Mouse (Mus musculus): Measurements from ENCODE around the gene Mrc2. TPM values are rescaled to one million over a fixed set of nuclear protein-coding genes. Genes with fewer than 3 reads are reported as not detected.
A peak's percentile ranks its signal among the peaks of the same experiment; 100 is the strongest.

Gene Mrc2
- polyA plus RNA-seq, 1 experiment, result 23.7 TPM

- 84% methylated on average over 3 of the region's 3 CpGs for WGBS
Measured at GRCm38 (mm10) chr11:105367163-105367562, 74.7 kb downstream of the Mrc2 start.

DNA sequence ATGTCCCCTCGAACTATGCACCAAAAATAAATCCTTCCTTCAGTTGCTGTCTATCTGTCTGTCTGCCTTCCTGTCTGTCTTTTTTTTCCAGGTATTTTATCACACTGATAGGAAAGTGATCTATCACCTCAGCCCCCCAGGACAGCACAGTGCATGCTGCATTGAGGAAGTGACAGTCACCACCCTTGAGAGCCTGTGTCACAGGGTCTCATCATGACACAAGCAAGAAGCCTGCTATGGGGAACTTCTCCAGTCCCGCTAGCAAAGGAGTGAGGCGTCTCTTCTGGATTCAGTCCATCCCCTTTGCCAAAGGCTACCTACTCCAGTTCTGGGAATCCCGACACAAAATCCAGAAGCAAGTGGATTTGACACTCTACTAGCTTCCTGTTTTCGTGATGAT lies 76.4 kb downstream of the Mrc2 start:
- Histone ChIP-seq H3K4me1 (ENCODE audit: control insufficient read depth, insufficient read depth, low read length) (peaks cover 19% of the 10 kb centered on the region; the same call in 1 of the 2 replicates), H3K36me3 (ENCODE audit: control insufficient read depth, insufficient read depth, low read length) (no peaks in the 10 kb centered on the region)
- WGBS, result 63% methylated on average over 5 of the region's 5 CpGs

More at GRCm38 (mm10) chr11:105367163-105367562, 74.7 kb downstream of the Mrc2 start:
- H3K4me1 ChIP-seq (ENCODE audit: control insufficient read depth, insufficient read depth, low read length), result peaks cover 17% of the 10 kb centered on the region; the same call in 1 of the 2 replicates
- H3K36me3 ChIP-seq (ENCODE audit: control insufficient read depth, insufficient read depth, low read length), result no peaks in the 10 kb centered on the region
- DNase-seq, result no peak
- H3K27me3 ChIP-seq (replicated peaks; ENCODE audit: control insufficient read depth, insufficient read depth, low read length), result no peaks in the 10 kb centered on the region
- no peak overlapping the region for H3K4me3 ChIP-seq (ENCODE audit: insufficient read depth, low read depth, low read length)
- no peak for TF ChIP-seq CTCF (conservative IDR thresholded peaks at IDR 0.05; ENCODE audit: insufficient read depth, insufficient read length, low read depth, low read length)
- TF ChIP-seq POLR2A (IDR thresholded peaks at IDR 0.05; ENCODE audit: low read depth, low read length), result no peak
- no peak overlapping the region for H3K27ac ChIP-seq (ENCODE audit: insufficient read depth, low read depth, low read length)

GRCm38 (mm10) chr11:105369526-105370386 lies 77.3 kb downstream of the Mrc2 start:
- no peak for TF ChIP-seq CTCF (conservative IDR thresholded peaks at IDR 0.05; ENCODE audit: insufficient read depth, insufficient read length, low read depth, low read length)
- no peak for TF ChIP-seq POLR2A (IDR thresholded peaks at IDR 0.05; ENCODE audit: low read depth, low read length)
- H3K27ac ChIP-seq (ENCODE audit: insufficient read depth, low read depth, low read length), result no peak overlapping the region
- H3K4me3 ChIP-seq (ENCODE audit: insufficient read depth, low read depth, low read length), result no peak overlapping the region
- DNase-seq, result peak; percentile 51
- peaks cover 19% of the 10 kb centered on the region; the same call in 1 of the 2 replicates for H3K4me1 ChIP-seq (ENCODE audit: control insufficient read depth, insufficient read depth, low read length)
- H3K36me3 ChIP-seq (ENCODE audit: control insufficient read depth, insufficient read depth, low read length), result no peaks in the 10 kb centered on the region
- 72% methylated on average over 13 of the region's 13 CpGs for WGBS
- no peaks in the 10 kb centered on the region for H3K27me3 ChIP-seq (replicated peaks; ENCODE audit: control insufficient read depth, insufficient read depth, low read length)

More for the DNA sequence above, 76.4 kb downstream of the Mrc2 start:
- Histone ChIP-seq H3K27ac (ENCODE audit: insufficient read depth, low read depth, low read length) (no peak overlapping the region), H3K4me3 (ENCODE audit: insufficient read depth, low read depth, low read length) (no peak overlapping the region), H3K27me3 (replicated peaks; ENCODE audit: control insufficient read depth, insufficient read depth, low read length) (no peaks in the 10 kb centered on the region)
- DNase-seq, result no peak
- TF ChIP-seq POLR2A (IDR thresholded peaks at IDR 0.05; ENCODE audit: low read depth, low read length) (no peak), CTCF (conservative IDR thresholded peaks at IDR 0.05; ENCODE audit: insufficient read depth, insufficient read length, low read depth, low read length) (no peak)

DNA sequence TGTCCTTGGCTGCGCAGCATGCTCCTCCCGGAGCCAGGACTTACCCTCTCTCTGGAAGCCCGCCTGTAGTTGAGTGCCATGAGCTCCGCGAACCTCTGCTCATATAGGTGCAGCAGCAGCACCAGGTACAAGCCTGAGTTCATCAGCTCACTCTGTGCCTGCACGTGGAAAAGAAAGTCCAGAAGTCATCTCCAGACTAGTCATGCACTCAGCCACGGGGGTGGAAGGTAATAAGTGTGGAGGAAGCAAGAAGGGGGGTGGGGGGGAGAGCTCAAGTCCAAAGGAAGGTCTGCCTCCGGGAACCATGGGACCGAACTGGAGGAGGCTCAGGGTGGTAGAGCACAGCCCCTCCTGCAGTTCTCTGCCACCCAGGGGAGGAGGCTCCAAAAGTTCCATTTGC lies 79.4 kb downstream of the Mrc2 start:
- Histone ChIP-seq H3K4me3 (ENCODE audit: insufficient read depth, low read depth, low read length) (no peak overlapping the region), H3K4me1 (ENCODE audit: control insufficient read depth, insufficient read depth, low read length) (peaks cover 12% of the 10 kb centered on the region; the same call in 1 of the 2 replicates), H3K27ac (ENCODE audit: insufficient read depth, low read depth, low read length) (peak overlapping the region; percentile 63; the same call in 1 of the 2 replicates), H3K27me3 (replicated peaks; ENCODE audit: control insufficient read depth, insufficient read depth, low read length) (no peaks in the 10 kb centered on the region), H3K36me3 (ENCODE audit: control insufficient read depth, insufficient read depth, low read length) (no peaks in the 10 kb centered on the region)
- DNase-seq, result peak; percentile 75
- TF ChIP-seq CTCF (conservative IDR thresholded peaks at IDR 0.05; ENCODE audit: insufficient read depth, insufficient read length, low read depth, low read length) (no peak), POLR2A (IDR thresholded peaks at IDR 0.05; ENCODE audit: low read depth, low read length) (no peak)
- 35% methylated on average over 9 of the region's 9 CpGs for WGBS

- H3K27me3 ChIP-seq (replicated peaks; ENCODE audit: control insufficient read depth, insufficient read depth, low read length), result no peaks in the 10 kb centered on the region
- peaks cover 12% of the 10 kb centered on the region; the same call in 1 of the 2 replicates for H3K4me1 ChIP-seq (ENCODE audit: control insufficient read depth, insufficient read depth, low read length)
- TF ChIP-seq POLR2A (IDR thresholded peaks at IDR 0.05; ENCODE audit: low read depth, low read length) (no peak), CTCF (conservative IDR thresholded peaks at IDR 0.05; ENCODE audit: insufficient read depth, insufficient read length, low read depth, low read length) (no peak)
- H3K4me3 ChIP-seq (ENCODE audit: insufficient read depth, low read depth, low read length), result no peak overlapping the region
- H3K27ac ChIP-seq (ENCODE audit: insufficient read depth, low read depth, low read length), result no peak overlapping the region
- 67% methylated on average over 8 of the region's 8 CpGs for WGBS
- no peaks in the 10 kb centered on the region for H3K36me3 ChIP-seq (ENCODE audit: control insufficient read depth, insufficient read depth, low read length)
- peak; percentile 80 for DNase-seq
Measured at GRCm38 (mm10) chr11:105373881-105374280, 81.4 kb downstream of the Mrc2 start.

DNA sequence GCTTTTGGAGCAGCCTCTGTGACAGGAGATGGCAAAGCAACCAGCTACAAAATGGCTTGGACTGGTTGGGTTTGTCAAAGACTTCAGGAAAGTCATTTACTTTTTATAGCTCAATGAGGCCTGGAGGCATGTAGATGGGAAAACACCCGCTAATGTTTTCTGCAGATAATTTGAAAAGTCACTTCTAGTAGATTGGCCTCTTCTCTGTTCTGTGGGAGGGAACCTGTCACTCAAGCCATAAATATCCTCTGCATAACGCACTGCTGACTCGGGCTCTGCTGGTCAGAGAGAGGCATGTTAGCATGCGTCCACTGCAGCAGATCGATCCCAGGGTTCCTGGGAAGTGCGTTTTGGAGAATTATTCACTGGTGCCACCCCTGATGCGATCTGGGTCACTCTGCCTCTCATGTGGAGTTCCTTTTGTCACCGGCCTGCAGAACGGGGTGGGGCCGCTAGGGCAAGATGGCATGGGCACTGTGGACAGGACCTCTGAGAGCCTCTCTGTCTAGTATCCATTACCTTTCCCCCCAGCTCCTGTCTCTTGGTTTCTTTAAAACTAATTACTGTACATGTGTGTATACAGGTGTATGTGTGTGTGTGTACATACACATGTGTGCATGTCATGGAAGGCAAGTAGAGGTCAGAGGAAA lies 82.2 kb downstream of the Mrc2 start:
- TF ChIP-seq CTCF (conservative IDR thresholded peaks at IDR 0.05; ENCODE audit: insufficient read depth, insufficient read length, low read depth, low read length), result no peak
- no peak for TF ChIP-seq POLR2A (IDR thresholded peaks at IDR 0.05; ENCODE audit: low read depth, low read length)
- no peak for DNase-seq
- peaks cover 12% of the 10 kb centered on the region; the same call in 1 of the 2 replicates for H3K4me1 ChIP-seq (ENCODE audit: control insufficient read depth, insufficient read depth, low read length)
- H3K4me3 ChIP-seq (ENCODE audit: insufficient read depth, low read depth, low read length), result no peak overlapping the region
- H3K27me3 ChIP-seq (replicated peaks; ENCODE audit: control insufficient read depth, insufficient read depth, low read length), result no peaks in the 10 kb centered on the region
- H3K36me3 ChIP-seq (ENCODE audit: control insufficient read depth, insufficient read depth, low read length), result no peaks in the 10 kb centered on the region
- no peak overlapping the region; the same call in 1 of the 2 replicates for H3K27ac ChIP-seq (ENCODE audit: insufficient read depth, low read depth, low read length)
- 50% methylated on average over 10 of the region's 10 CpGs for WGBS

GRCm38 (mm10) chr11:105375821-105376235 lies 83.4 kb downstream of the Mrc2 start:
- Histone ChIP-seq H3K27ac (ENCODE audit: insufficient read depth, low read depth, low read length) (no peak overlapping the region), H3K4me3 (ENCODE audit: insufficient read depth, low read depth, low read length) (no peak overlapping the region), H3K36me3 (ENCODE audit: control insufficient read depth, insufficient read depth, low read length) (no peaks in the 10 kb centered on the region), H3K27me3 (replicated peaks; ENCODE audit: control insufficient read depth, insufficient read depth, low read length) (no peaks in the 10 kb centered on the region), H3K4me1 (ENCODE audit: control insufficient read depth, insufficient read depth, low read length) (peaks cover 12% of the 10 kb centered on the region; the same call in 1 of the 2 replicates)
- TF ChIP-seq POLR2A (IDR thresholded peaks at IDR 0.05; ENCODE audit: low read depth, low read length) (no peak), CTCF (conservative IDR thresholded peaks at IDR 0.05; ENCODE audit: insufficient read depth, insufficient read length, low read depth, low read length) (no peak)
- DNase-seq, result peak; percentile 57
- WGBS, result 76% methylated on average over 1 of the region's 1 CpGs
